Mouse (Mus musculus) liver, embryonic 14.5 days (tissue): ENCODE data around the gene Cep41.

Experiments
- CTCF ChIP-seq: IDR thresholded peaks from 2 replicates; pipeline ENCODE4 v1.5.1; 2016; ENCODE audit warnings: antibody characterized with exemption, low read depth, control low read depth
- EP300 ChIP-seq: IDR thresholded peaks from 2 replicates; pipeline ENCODE4 v1.6.1; 2016; ENCODE audit warnings: antibody characterized with exemption, low read depth

GRCm38 (mm10) chr6:30736864-30737547 lies 43.5 kb upstream of the Cep41 start:
- TF ChIP-seq CTCF: peak; percentile 63
- TF ChIP-seq EP300: no peak
